Mouse (Mus musculus): ENCODE measurements around the gene Myrip.

DNA sequence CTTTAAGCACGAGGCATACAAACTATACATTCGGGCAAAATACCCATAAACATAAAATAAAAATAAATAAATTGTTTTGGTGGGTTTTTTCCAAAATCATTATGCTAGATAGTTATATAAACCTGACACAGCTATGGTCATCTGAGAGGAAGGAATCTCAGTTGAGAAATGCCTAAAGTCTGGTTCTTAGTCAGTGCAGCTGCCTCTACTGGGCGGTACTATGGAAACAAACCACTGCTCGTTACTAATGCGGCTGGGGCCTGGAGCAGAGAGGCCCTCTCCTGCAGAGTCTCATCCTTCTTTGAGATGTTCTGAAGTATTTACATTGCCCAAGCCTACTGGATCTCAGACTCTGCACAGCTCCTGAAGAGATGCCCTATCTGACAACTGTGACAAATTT lies 70.3 kb downstream of the Myrip start:
- TF ChIP-seq CTCF (IDR thresholded peaks at IDR 0.05; ENCODE audit: control insufficient read depth, insufficient read depth, insufficient read length) (no peak), MYOG (IDR thresholded peaks at IDR 0.05; ENCODE audit: control insufficient read depth, extremely low read depth, insufficient read length) (no peak)
